Mouse (Mus musculus) C2C12 (cell line): Measurements from ENCODE around the gene Afmid.

Experiments used
- CEBPB ChIP-seq: IDR thresholded peaks from one replicate; pipeline ENCODE4 v1.6.1; 2011; ENCODE audit warnings: low read depth, mild to moderate bottlenecking, control low read depth, moderate library complexity
- CTCF ChIP-seq: IDR thresholded peaks from one replicate; pipeline ENCODE4 v1.5.1; 2011; ENCODE audit not compliant: control insufficient read depth, insufficient read depth, insufficient read length
- MAX ChIP-seq: IDR thresholded peaks from one replicate; pipeline ENCODE4 v1.6.1; 2011; ENCODE audit warnings: mild to moderate bottlenecking, control low read depth
- MYOD1 ChIP-seq: IDR thresholded peaks from one replicate; pipeline ENCODE4 v1.6.1; 2011; ENCODE audit warnings: low read depth; ENCODE audit not compliant: control insufficient read depth, insufficient read length
- MYOG ChIP-seq: IDR thresholded peaks from one replicate; pipeline ENCODE4 v1.6.1; 2011; ENCODE audit not compliant: control insufficient read depth, insufficient read length; ENCODE audit errors: extremely low read depth
- USF1 ChIP-seq: IDR thresholded peaks from one replicate; pipeline ENCODE4 v1.6.1; 2011; ENCODE audit warnings: low read depth, mild to moderate bottlenecking, control low read depth, moderate library complexity

GRCm38 (mm10) chr11:117880336-117880976 lies 54.7 kb downstream of the Afmid start:
- TF ChIP-seq MAX (no peak), CTCF (no peak), MYOD1 (no peak), MYOG (no peak), USF1 (no peak), CEBPB (no peak)
